Mouse (Mus musculus) heart, embryonic 14.5 days (tissue): ENCODE results near the gene Acer3. TPM values are rescaled to one million over a fixed set of nuclear protein-coding genes. Genes with fewer than 3 reads are reported as not detected.

Experiments used
- ATAC-seq: fragments of 200-750 bp; cut with Nextera tagmentation; 2 replicates; pipeline ENCODE4 v1.8.0; 2017; ENCODE audit warnings: low read depth, moderate TSS enrichment; ENCODE audit not compliant: insufficient number of reproducible peaks, insufficient read depth, low FRiP score
- H3K27ac ChIP-seq, 2 experiments: fragments of 200-500 bp in 1 of 2; fragments of 300-500 bp in 1 of 2; sonication (generic) in 1 of 2; replicated peaks in 1 of 2; 2 replicates each; pipeline ENCODE4 v1.5.1; 2012 to 2014; ENCODE audit warnings: low read depth in 2 of 2, low read length in 2 of 2, control low read depth in 1 of 2, mild to moderate bottlenecking in 1 of 2, mixed read lengths in 1 of 2; ENCODE audit not compliant: control insufficient read depth in 1 of 2, insufficient read depth in 1 of 2
- H3K27me3 ChIP-seq: fragments of 300-500 bp; sonication (generic); 2 replicates; pipeline ENCODE4 v1.6.1; 2014; ENCODE audit warnings: mild to moderate bottlenecking, low read length, control low read depth; ENCODE audit not compliant: control insufficient read depth, insufficient read depth
- H3K36me3 ChIP-seq: fragments of 300-500 bp; sonication (generic); 2 replicates; pipeline ENCODE4 v1.6.1; 2014; ENCODE audit warnings: mild to moderate bottlenecking, control low read depth, low read length, mixed read lengths; ENCODE audit not compliant: control insufficient read depth, insufficient read depth
- H3K4me1 ChIP-seq, 2 experiments: fragments of 200-500 bp in 1 of 2; fragments of 300-500 bp in 1 of 2; sonication (generic) in 1 of 2; 2 replicates each; pipeline ENCODE4 v1.6.1; 2012 to 2014; ENCODE audit warnings: low read length in 2 of 2, control low read depth in 1 of 2, mixed read lengths in 1 of 2; ENCODE audit not compliant: control insufficient read depth in 2 of 2, insufficient read depth in 2 of 2
- H3K4me2 ChIP-seq: fragments of 300-500 bp; sonication (generic); 2 replicates; pipeline ENCODE4 v1.6.1; 2014; ENCODE audit warnings: mild to moderate bottlenecking, low read length
- H3K4me3 ChIP-seq, 2 experiments: fragments of 200-500 bp in 1 of 2; fragments of 300-500 bp in 1 of 2; sonication (generic) in 1 of 2; 2 replicates each; pipeline ENCODE4 v1.5.1; 2012 to 2014; ENCODE audit warnings: low read length in 2 of 2, mild to moderate bottlenecking in 2 of 2, control low read depth in 1 of 2, low read depth in 1 of 2, moderate library complexity in 1 of 2; ENCODE audit not compliant: control insufficient read depth in 1 of 2, insufficient read depth in 1 of 2
- H3K9ac ChIP-seq: fragments of 300-500 bp; sonication (generic); 2 replicates; pipeline ENCODE4 v1.6.1; 2014; ENCODE audit warnings: mild to moderate bottlenecking, low read length
- H3K9me3 ChIP-seq: fragments of 300-500 bp; sonication (generic); 2 replicates; pipeline ENCODE4 v1.6.1; 2016; ENCODE audit warnings: low read length, control low read depth; ENCODE audit not compliant: control insufficient read depth
- WGBS: fragments of 180-500 bp; shearing (Covaris S2); extraction: QIAGEN DNeasy Blood & Tissue Kit; methylation state at CpG from one replicate; pipeline ENCODE4 v1.1.7; 2014; 5-methylcytosine and 5-hydroxymethylcytosine counted together
- polyA plus RNA-seq: library from polyadenylated mRNA; unstranded; fragments of >200 nt; fragmentation: Nextera tagmentation; extraction: Ambion mirVana; gene quantifications from 2 replicates; pipeline ENCODE4 v1.2.1, GENCODE M21; 2014

The Acer3 gene
- polyA plus RNA-seq, 1 experiment from 2014 or later = 27.6 TPM

- no peak for ATAC-seq
- Histone ChIP-seq H3K27ac (no peak overlapping the region), H3K4me3 (no peak overlapping the region), H3K4me2 (no peak overlapping the region), H3K36me3 (no peaks in the 10 kb centered on the region), H3K9ac (no peak overlapping the region), H3K9me3 (no peaks in the 10 kb centered on the region), H3K27me3 (peaks cover 4% of the 10 kb centered on the region), H3K4me1 (no peaks in the 10 kb centered on the region)
- 82% methylated on average over 3 of the region's 3 CpGs for WGBS
These were observed 120.6 kb downstream of the Acer3 start for GRCm38 (mm10) chr7:98200396-98200795.

DNA sequence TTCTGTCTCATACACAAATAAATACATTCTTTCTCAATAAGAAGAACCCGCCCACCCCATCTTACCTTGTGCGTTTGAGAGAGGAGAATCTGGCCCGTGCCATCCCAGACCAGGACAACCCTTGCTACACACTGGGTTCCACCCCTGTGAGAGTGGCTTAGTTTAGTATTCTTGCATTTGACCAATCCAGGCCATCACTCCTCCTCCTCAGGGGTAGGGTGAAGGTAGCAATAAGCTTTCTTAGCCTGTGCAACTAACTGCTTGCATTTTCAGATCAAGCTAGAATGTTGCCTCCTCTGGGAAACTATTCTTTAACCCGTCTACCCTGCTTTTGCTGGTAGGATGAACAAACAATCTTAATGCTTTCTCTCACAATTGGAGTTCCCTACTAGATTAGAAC is 121.6 kb downstream of the Acer3 start, which contains the start of gene B3gnt6:
B3gnt6 (minus strand) TSS at position 101 of the 400 bp plus-strand sequence.
- Histone ChIP-seq H3K27ac (no peak within 1 kb of the TSS), H3K9me3 (no peaks in the 10 kb centered on the region), H3K36me3 (no peaks in the 10 kb centered on the region), H3K27me3 (peaks cover 14% of the 10 kb centered on the region), H3K9ac (no peak within 1 kb of the TSS), H3K4me1 (peaks cover 0 to 2% of the 10 kb centered on the region in 2 experiments; a peak in 3 of 4 replicates), H3K4me2 (no peak within 1 kb of the TSS), H3K4me3 (no peak within 1 kb of the TSS)
- 80% methylated on average over 4 of the region's 4 CpGs for WGBS
- ATAC-seq = no peak

DNA sequence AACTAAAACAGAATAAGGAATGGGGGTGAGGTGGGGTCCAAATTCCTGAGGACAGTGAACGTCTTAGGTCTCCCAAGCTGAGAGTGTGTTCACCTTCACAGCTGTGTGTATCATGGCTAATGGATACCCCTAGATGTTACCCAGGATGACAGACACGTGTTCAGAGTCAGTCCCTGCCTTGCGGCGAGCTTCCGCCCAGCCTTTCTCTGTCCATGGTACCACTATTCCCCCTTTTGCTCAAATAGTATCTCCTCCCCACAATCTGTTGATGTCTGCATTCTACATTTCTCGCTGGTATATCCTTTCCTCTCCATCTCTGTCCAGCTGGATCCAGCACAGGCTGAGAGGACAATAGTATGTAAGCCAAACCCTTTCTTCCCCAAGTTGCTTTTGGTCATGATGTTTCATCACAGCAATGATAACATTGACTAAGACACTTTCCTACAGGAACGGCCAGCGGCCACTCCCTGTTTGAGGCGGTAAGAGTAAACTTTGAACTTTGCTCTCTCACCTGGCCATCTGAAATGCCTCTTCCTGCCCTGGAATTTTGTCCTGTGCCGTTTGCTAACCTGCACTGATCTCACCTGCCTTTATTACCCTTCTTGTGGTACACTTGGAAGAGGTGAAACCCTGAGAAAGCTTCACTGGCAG is 125.7 kb downstream of the Acer3 start:
- 29% methylated on average over 10 of the region's 10 CpGs for WGBS
- H3K4me2 ChIP-seq = no peak overlapping the region
- peaks cover 39% of the 10 kb centered on the region for H3K27me3 ChIP-seq
- no peak for ATAC-seq
- peaks cover 7 to 13% of the 10 kb centered on the region in 2 experiments; a peak in 3 of 4 replicates for H3K4me1 ChIP-seq
- H3K36me3 ChIP-seq = no peaks in the 10 kb centered on the region
- H3K9me3 ChIP-seq = no peaks in the 10 kb centered on the region
- no peak overlapping the region for H3K9ac ChIP-seq
- H3K27ac ChIP-seq = no peak overlapping the region
- H3K4me3 ChIP-seq = no peak overlapping the region

GRCm38 (mm10) chr7:98194026-98194792 is 126.8 kb downstream of the Acer3 start:
- 1% methylated on average over 60 of the region's 61 CpGs for WGBS
- 0 out of 2 replicates have a peak overlapping the region, but pooled peaks have one; percentile 16 for H3K9ac ChIP-seq
- ATAC-seq = no peak
- H3K4me3 ChIP-seq = peak overlapping the region; percentile 23 to 41
- peaks cover 39% of the 10 kb centered on the region for H3K27me3 ChIP-seq
- H3K4me2 ChIP-seq = peak overlapping the region; percentile 77
- H3K27ac ChIP-seq = no peak overlapping the region
- no peaks in the 10 kb centered on the region for H3K9me3 ChIP-seq
- peaks cover 7 to 13% of the 10 kb centered on the region in 2 experiments; a peak in 3 of 4 replicates for H3K4me1 ChIP-seq
- no peaks in the 10 kb centered on the region for H3K36me3 ChIP-seq

- H3K4me2 ChIP-seq = peak overlapping the region; percentile 77
- ATAC-seq = no peak
- H3K27me3 ChIP-seq = peaks cover 39% of the 10 kb centered on the region
- H3K9me3 ChIP-seq = no peaks in the 10 kb centered on the region
- no peak overlapping the region for H3K27ac ChIP-seq
- H3K36me3 ChIP-seq = no peaks in the 10 kb centered on the region
- H3K4me1 ChIP-seq = peaks cover 7 to 13% of the 10 kb centered on the region in 2 experiments; a peak in 3 of 4 replicates
- peak overlapping the region; percentile 23 to 41 for H3K4me3 ChIP-seq
- WGBS = 7% methylated on average over 36 of the region's 36 CpGs
- H3K9ac ChIP-seq = no peak overlapping the region
These were observed 127.4 kb downstream of the Acer3 start for GRCm38 (mm10) chr7:98193515-98194025.

GRCm38 (mm10) chr7:98191571-98192250 is 129.3 kb downstream of the Acer3 start:
- ATAC-seq = no peak
- 58% methylated on average over 17 of the region's 17 CpGs for WGBS
- Histone ChIP-seq H3K4me3 (no peak overlapping the region), H3K27ac (no peak overlapping the region), H3K4me1 (peaks cover 7 to 13% of the 10 kb centered on the region in 2 experiments; a peak in 3 of 4 replicates), H3K9ac (no peak overlapping the region), H3K36me3 (no peaks in the 10 kb centered on the region), H3K27me3 (peaks cover 39% of the 10 kb centered on the region), H3K9me3 (no peaks in the 10 kb centered on the region), H3K4me2 (no peak overlapping the region)

DNA sequence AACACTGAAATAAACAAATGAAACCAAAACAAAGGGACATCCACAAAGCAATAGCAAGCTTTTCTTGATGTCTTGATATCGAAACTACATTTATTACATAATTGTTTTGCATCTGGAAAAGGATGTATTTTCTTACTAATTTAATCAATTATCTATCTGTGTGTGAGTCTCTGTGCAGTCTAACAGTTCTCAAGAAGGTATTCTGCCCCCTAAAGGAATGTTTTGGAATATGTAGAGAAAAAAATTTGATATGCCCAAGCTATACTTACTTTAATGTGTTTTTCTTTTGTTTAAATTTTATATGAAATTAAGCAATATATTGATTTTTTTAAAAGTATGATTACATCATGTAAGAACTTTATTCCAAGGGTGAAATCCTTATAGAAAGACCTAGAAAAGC is 130.4 kb downstream of the Acer3 start:
- Histone ChIP-seq H3K4me2 (no peak overlapping the region), H3K27ac (no peak overlapping the region), H3K9me3 (no peaks in the 10 kb centered on the region), H3K4me1 (peaks cover 7 to 13% of the 10 kb centered on the region in 2 experiments; a peak in 3 of 4 replicates), H3K27me3 (peaks cover 37% of the 10 kb centered on the region), H3K36me3 (no peaks in the 10 kb centered on the region), H3K9ac (no peak overlapping the region), H3K4me3 (no peak overlapping the region)
- ATAC-seq = no peak
- WGBS = 65% methylated on average over 1 of the region's 1 CpGs
